Mouse (Mus musculus): ENCODE data around the gene Map4k4. TPM values are rescaled to one million over a fixed set of nuclear protein-coding genes. Genes with fewer than 3 reads are reported as not detected.
A peak's percentile ranks its signal among the peaks of the same experiment; 100 is the strongest.

The Map4k4 gene
- total and polyA plus RNA-seq, 3 experiments: 0.04 to 0.21 TPM; not detected in 1

- DNase-seq (ENCODE audit: low read depth, low spot score): peak; percentile 31
- Histone ChIP-seq H3K4me1 (ENCODE audit: control insufficient read depth in 1 of 2, insufficient read depth in 2 of 2, low read length in 2 of 2) (peaks cover 3 to 13% of the 10 kb centered on the region in 2 experiments; a peak in 2 of 4 replicates), H3K9me3 (replicated peaks; ENCODE audit: insufficient read depth, low read length) (no peaks in the 10 kb centered on the region), H3K27ac (ENCODE audit: control insufficient read depth, low read depth, low read length) (no peak overlapping the region), H3K79me2 (ENCODE audit: control insufficient read depth, insufficient read depth, low read length, poor library complexity) (no peaks in the 10 kb centered on the region), H3K36me3 (ENCODE audit: control insufficient read depth in 1 of 2, insufficient read depth in 2 of 2, low read length in 2 of 2) (peaks cover 0 to 11% of the 10 kb centered on the region in 2 experiments; a peak in 2 of 4 replicates), H3K27me3 (ENCODE audit: control insufficient read depth in 1 of 2, insufficient read depth in 2 of 2, low read length in 2 of 2) (no peaks in the 10 kb centered on the region), H3K4me3 (ENCODE audit: control insufficient read depth in 1 of 2, insufficient read depth in 1 of 2, low read depth in 2 of 2, low read length in 2 of 2) (no peak overlapping the region), H3K9ac (ENCODE audit: control insufficient read depth, low read depth, low read length, poor library complexity, severe bottlenecking) (no peak overlapping the region)
- TF ChIP-seq ZMIZ1 (IDR thresholded peaks at IDR 0.05; ENCODE audit: low read depth, low read length) (no peak), MAFK (IDR thresholded peaks at IDR 0.05; ENCODE audit: borderline replicate concordance, low read depth, low read length) (no peak), BHLHE40 (IDR thresholded peaks at IDR 0.05; ENCODE audit: borderline replicate concordance, low read depth, low read length) (no peak), POLR2AphosphoS5 (IDR thresholded peaks at IDR 0.05; ENCODE audit: borderline replicate concordance, low read depth, low read length) (no peak), CHD2 (IDR thresholded peaks at IDR 0.05; ENCODE audit: low read length) (no peak)
Observed at GRCm38 (mm10) chr1:39965461-39965860, 64.7 kb downstream of the Map4k4 start.

- DNase-seq (ENCODE audit: low read depth, low spot score): peak; percentile 75
- TF ChIP-seq MYC (IDR thresholded peaks at IDR 0.05; ENCODE audit: low read depth, low read length): no peak
- TF ChIP-seq NELFE (IDR thresholded peaks at IDR 0.05; ENCODE audit: low read depth, low read length): no peak
- no peak for TF ChIP-seq ZC3H11A (IDR thresholded peaks at IDR 0.05; ENCODE audit: low read depth, low read length)
- TF ChIP-seq EP300 (IDR thresholded peaks at IDR 0.05; ENCODE audit: low read depth in 1 of 2, low read length in 2 of 2): no peak
- 0 out of 2 replicates have a peak, but pooled peaks have one; percentile 12 for TF ChIP-seq ELF1 (IDR thresholded peaks at IDR 0.05; ENCODE audit: low read depth, low read length)
- TF ChIP-seq NRF1 (IDR thresholded peaks at IDR 0.05; ENCODE audit: insufficient read depth, low read depth, low read length, poor library complexity, severe bottlenecking): no peak
- TF ChIP-seq E2F4 (IDR thresholded peaks at IDR 0.05; ENCODE audit: borderline replicate concordance, low read depth, low read length): no peak
- no peak for TF ChIP-seq UBTF (IDR thresholded peaks at IDR 0.05; ENCODE audit: borderline replicate concordance, insufficient read depth, low read depth, low read length)
- 0 out of 2 replicates have a peak, but pooled peaks have one; percentile 50 for TF ChIP-seq TBP (IDR thresholded peaks at IDR 0.05; ENCODE audit: low read depth, low read length)
- TF ChIP-seq GABPA (IDR thresholded peaks at IDR 0.05; ENCODE audit: low read depth, low read length): no peak
- TF ChIP-seq SIN3A (IDR thresholded peaks at IDR 0.05; ENCODE audit: low read length): no peak
- no peak for TF ChIP-seq USF1 (IDR thresholded peaks at IDR 0.05; ENCODE audit: low read depth, low read length)
- TF ChIP-seq JUND (IDR thresholded peaks at IDR 0.05; ENCODE audit: low read depth, low read length): no peak
- TF ChIP-seq HCFC1 (IDR thresholded peaks at IDR 0.05; ENCODE audit: low read depth, low read length): no peak
- no peak for TF ChIP-seq ZKSCAN1 (IDR thresholded peaks at IDR 0.05; ENCODE audit: low read depth, low read length)
- peak; percentile 43; the same call in 1 of the 2 replicates for TF ChIP-seq ETS1 (IDR thresholded peaks at IDR 0.05; ENCODE audit: low read depth, low read length)
- TF ChIP-seq ZNF384 (IDR thresholded peaks at IDR 0.05; ENCODE audit: low read depth, low read length): no peak
- TF ChIP-seq CHD1 (IDR thresholded peaks at IDR 0.05; ENCODE audit: low read depth, low read length): no peak
- TF ChIP-seq MAFK (IDR thresholded peaks at IDR 0.05; ENCODE audit: borderline replicate concordance, low read depth, low read length): 0 out of 2 replicates have a peak, but pooled peaks have one; percentile 15
- no peak for TF ChIP-seq SMC3 (IDR thresholded peaks at IDR 0.05; ENCODE audit: low read depth, low read length)
- no peak for TF ChIP-seq TCF12 (IDR thresholded peaks at IDR 0.05; ENCODE audit: low read depth, low read length)
- TF ChIP-seq ZMIZ1 (IDR thresholded peaks at IDR 0.05; ENCODE audit: low read depth, low read length): no peak
- TF ChIP-seq MYB (IDR thresholded peaks at IDR 0.05; ENCODE audit: low read depth, low read length): no peak
- no peak for TF ChIP-seq KAT2A (conservative IDR thresholded peaks at IDR 0.05; ENCODE audit: low read depth, low read length)
- TF ChIP-seq BHLHE40 (IDR thresholded peaks at IDR 0.05; ENCODE audit: borderline replicate concordance, low read depth, low read length): no peak
- no peak for TF ChIP-seq GATA1 (IDR thresholded peaks at IDR 0.05; ENCODE audit: low read depth, low read length)
- no peak for TF ChIP-seq MAZ (IDR thresholded peaks at IDR 0.05; ENCODE audit: low read depth, low read length)
- no peak for TF ChIP-seq MXI1 (IDR thresholded peaks at IDR 0.05; ENCODE audit: low read depth, low read length)
- no peak overlapping the region for H3K4me3 ChIP-seq (ENCODE audit: control insufficient read depth in 1 of 2, insufficient read depth in 1 of 2, low read depth in 2 of 2, low read length in 2 of 2)
Observed at GRCm38 (mm10) chr1:39968999-39969398, 68.3 kb downstream of the Map4k4 start.

More at GRCm38 (mm10) chr1:39968999-39969398, 68.3 kb downstream of the Map4k4 start:
- Histone ChIP-seq H3K4me1 (ENCODE audit: control insufficient read depth in 1 of 2, insufficient read depth in 2 of 2, low read length in 2 of 2) (peaks cover 3 to 13% of the 10 kb centered on the region in 2 experiments; a peak in 2 of 4 replicates), H3K9me3 (replicated peaks; ENCODE audit: insufficient read depth, low read length) (no peaks in the 10 kb centered on the region), H3K36me3 (ENCODE audit: control insufficient read depth in 1 of 2, insufficient read depth in 2 of 2, low read length in 2 of 2) (peaks cover 0 to 11% of the 10 kb centered on the region in 2 experiments; a peak in 2 of 4 replicates), H3K79me2 (ENCODE audit: control insufficient read depth, insufficient read depth, low read length, poor library complexity) (no peaks in the 10 kb centered on the region), H3K9ac (ENCODE audit: control insufficient read depth, low read depth, low read length, poor library complexity, severe bottlenecking) (no peak overlapping the region), H3K27ac (ENCODE audit: control insufficient read depth, low read depth, low read length) (no peak overlapping the region), H3K27me3 (ENCODE audit: control insufficient read depth in 1 of 2, insufficient read depth in 2 of 2, low read length in 2 of 2) (no peaks in the 10 kb centered on the region)

Data from MEL (cell line).